Mouse (Mus musculus): Measurements from ENCODE around the gene Baat.
"Not testable (repeated sequence)": the region's sequence is repeated elsewhere in the genome, so short reads cannot be mapped to it uniquely, and the experiment has no call there.

Baat gene

GRCm38 (mm10) chr4:49506386-49506785 lies at the start of gene Baat:
Gene Baat, minus strand, starts transcription at chr4:49506557.
- no peak for DNase-seq (ENCODE audit: low spot score in 2 of 2)

- no peak for DNase-seq (ENCODE audit: low spot score in 2 of 2)
Observed at GRCm38 (mm10) chr4:49553380-49553779, 47.0 kb upstream of the Baat start.

- DNase-seq (ENCODE audit: low spot score in 2 of 2) = no peak
Observed at GRCm38 (mm10) chr4:49549383-49549782, 43.0 kb upstream of the Baat start, which contains the start of gene Aldob. Gene Aldob, minus strand, starts transcription at chr4:49549546.

GRCm38 (mm10) chr4:49547544-49548219 lies 41.3 kb upstream of the Baat start:
- no peak for DNase-seq (ENCODE audit: low spot score in 2 of 2)

GRCm38 (mm10) chr4:49546873-49547543 lies 40.7 kb upstream of the Baat start:
- DNase-seq (ENCODE audit: low spot score in 2 of 2) = no peak

- DNase-seq (ENCODE audit: low spot score in 2 of 2) = no peak
Observed at GRCm38 (mm10) chr4:49546026-49546425, 39.7 kb upstream of the Baat start.

- DNase-seq (ENCODE audit: low spot score in 2 of 2) = no peak
Observed at GRCm38 (mm10) chr4:49540966-49541365, 34.6 kb upstream of the Baat start.

GRCm38 (mm10) chr4:49539665-49540064 lies 33.3 kb upstream of the Baat start:
- DNase-seq (ENCODE audit: low spot score in 2 of 2) = peak in 1 of 2 experiments; percentile 14

GRCm38 (mm10) chr4:49536671-49537070 lies 30.3 kb upstream of the Baat start:
- DNase-seq (ENCODE audit: low spot score in 2 of 2) = no peak

- DNase-seq (ENCODE audit: low spot score in 2 of 2) = no peak
Observed at GRCm38 (mm10) chr4:49535675-49536294, 29.4 kb upstream of the Baat start.

- no peak for DNase-seq (ENCODE audit: low spot score in 2 of 2)
Observed at GRCm38 (mm10) chr4:49535036-49535435, 28.7 kb upstream of the Baat start.

GRCm38 (mm10) chr4:49522576-49522975 lies 16.2 kb upstream of the Baat start:
- peak; percentile 88 to 89 for DNase-seq (ENCODE audit: low spot score in 2 of 2)

GRCm38 (mm10) chr4:49521346-49521745 lies 15.0 kb upstream of the Baat start:
- no peak for DNase-seq (ENCODE audit: low spot score in 2 of 2)

- peak; percentile 95 to 98 for DNase-seq (ENCODE audit: low spot score in 2 of 2)
Observed at GRCm38 (mm10) chr4:49520572-49521340, 14.4 kb upstream of the Baat start, which contains the start of the genes Mrpl50 and Zfp189. Gene Mrpl50, minus strand, starts transcription at chr4:49521093. Gene Zfp189, plus strand, starts transcription at chr4:49521176.

- no peak for DNase-seq (ENCODE audit: low spot score in 2 of 2)
Observed at GRCm38 (mm10) chr4:49519476-49519875, 13.1 kb upstream of the Baat start.

GRCm38 (mm10) chr4:49514441-49514840 lies 8.1 kb upstream of the Baat start:
- DNase-seq (ENCODE audit: low spot score in 2 of 2) = no peak

- DNase-seq (ENCODE audit: low spot score in 2 of 2) = no peak
Observed at GRCm38 (mm10) chr4:49512636-49513035, 6.3 kb upstream of the Baat start.

GRCm38 (mm10) chr4:49510236-49510835 lies 4.0 kb upstream of the Baat start:
- not testable (repeated sequence) for DNase-seq (ENCODE audit: low spot score in 2 of 2)

- DNase-seq (ENCODE audit: low spot score in 2 of 2) = no peak
Observed at GRCm38 (mm10) chr4:49509183-49509582, 2.8 kb upstream of the Baat start.

GRCm38 (mm10) chr4:49503563-49503962 lies 2.8 kb downstream of the Baat start:
- DNase-seq (ENCODE audit: low spot score in 2 of 2) = no peak

- not testable (repeated sequence) for DNase-seq (ENCODE audit: low spot score in 2 of 2)
Observed at GRCm38 (mm10) chr4:49485934-49486650, 20.3 kb downstream of the Baat start.
